Mouse (Mus musculus): ENCODE measurements around the gene Keap1. TPM values are rescaled to one million over a fixed set of nuclear protein-coding genes. Genes with fewer than 3 reads are reported as not detected.

The Keap1 gene
- polyA plus RNA-seq (2012; rRNA removed) = 42.7 and 45.6 TPM in 2 replicates

DNA sequence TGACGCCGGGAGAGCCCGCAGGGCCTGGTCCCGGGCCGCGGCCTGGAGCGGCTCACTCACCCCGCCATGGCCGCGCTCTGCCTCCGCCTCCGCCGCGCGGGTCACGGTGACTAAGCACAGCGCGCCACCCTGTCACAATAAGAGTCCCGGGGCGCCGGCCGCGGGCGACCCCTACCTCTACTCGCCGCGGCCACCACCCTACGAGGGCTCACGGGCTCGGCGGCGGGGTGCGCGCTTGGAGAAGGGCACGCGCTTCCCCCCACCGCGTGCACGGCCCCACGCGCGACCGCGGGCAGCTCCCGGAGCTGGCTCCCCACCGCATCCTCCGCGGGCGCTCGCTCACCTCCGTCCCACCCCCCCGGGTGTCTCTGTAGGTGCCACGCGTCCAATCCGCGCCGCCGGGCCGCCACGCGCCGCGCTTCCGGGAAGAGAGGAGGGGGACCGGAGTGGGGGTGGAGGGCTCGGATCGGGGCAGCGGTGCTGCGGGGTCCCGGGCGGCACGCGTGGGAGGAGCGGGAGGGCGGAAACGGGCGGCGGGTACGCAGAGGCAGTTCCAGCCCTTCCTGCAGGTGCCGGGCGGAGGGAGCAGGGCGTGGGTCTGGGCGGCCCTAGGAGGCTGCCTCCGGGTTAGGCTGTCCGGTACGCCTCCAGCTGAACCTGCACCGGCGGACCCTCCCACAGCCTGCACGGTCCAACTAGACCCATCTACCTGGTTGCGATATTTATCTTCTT is at the start of gene Keap1:
Keap1 (minus strand) TSS at position 629 of the 732 bp plus-strand sequence.

DNA sequence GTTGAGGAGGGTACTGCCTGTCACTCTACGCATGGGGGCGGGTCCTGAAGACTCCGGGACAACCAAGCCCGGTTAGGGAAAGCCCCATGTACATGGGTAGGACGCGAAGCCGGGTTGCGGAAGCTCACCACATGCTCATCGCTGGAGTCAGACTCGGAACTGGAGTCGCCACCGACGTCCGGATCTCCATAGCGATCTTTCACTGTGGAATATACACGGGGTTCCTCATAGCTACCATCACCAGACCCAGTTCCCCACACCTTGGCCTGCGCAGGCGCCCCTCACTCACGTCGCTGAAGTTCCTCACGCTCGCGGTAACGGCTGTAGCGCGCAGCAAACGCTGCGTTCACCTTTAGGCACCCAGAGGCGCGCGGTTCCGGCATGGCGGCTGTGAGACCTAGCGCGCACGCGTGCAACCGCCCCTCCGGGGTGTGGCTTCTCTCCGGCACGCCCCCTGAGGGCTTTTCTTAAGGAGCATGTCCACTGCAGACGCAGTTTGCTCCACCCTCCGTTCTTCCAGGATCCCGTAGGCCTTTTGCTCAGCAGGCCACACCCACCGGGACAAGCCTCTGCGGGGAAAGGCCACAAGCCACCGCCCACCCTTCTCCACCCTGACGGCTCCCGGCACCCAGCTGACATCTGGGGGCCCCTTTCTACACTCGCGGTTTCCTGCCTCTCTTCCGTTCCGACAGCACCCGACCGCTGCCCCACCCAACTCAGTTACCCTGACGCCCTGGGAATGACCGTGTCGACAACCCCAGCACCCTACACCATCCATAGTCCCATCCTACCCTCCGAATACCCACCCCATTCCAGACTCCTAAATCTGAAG is 48.6 kb upstream of the Keap1 start, which contains the start of gene Kri1:
Kri1 (minus strand) TSS at position 399 of the 832 bp plus-strand sequence.

DNA sequence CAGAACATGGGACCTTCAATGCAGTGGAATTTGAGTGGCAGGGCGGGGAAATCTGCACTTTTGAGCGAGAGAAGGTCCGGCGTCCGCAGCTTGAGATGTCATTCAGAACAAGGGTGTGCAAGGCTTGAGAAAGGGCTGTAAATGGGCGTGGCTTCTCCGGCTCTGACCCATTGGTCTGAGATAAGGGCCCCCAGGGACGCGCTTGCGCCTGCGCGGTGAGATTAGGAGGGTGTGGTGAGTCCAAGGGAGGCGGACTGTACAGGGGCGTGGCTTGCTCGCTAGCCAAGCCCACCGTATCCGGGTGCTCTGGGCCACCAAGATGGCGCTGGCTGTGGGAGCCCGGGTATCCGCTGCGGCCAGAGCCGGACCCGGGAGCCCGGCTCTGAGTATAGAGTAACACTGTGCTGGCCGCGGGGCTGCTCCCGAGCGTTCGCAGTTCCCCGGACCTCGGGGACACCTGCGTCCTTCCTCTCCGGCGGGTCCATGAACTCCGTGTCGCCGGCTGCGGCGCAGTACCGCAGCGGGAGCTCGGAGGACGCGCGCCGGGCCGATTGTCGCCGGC is 25.9 kb upstream of the Keap1 start, which contains the start of gene Atg4d:
Atg4d (plus strand) TSS at position 294 of the 562 bp plus-strand sequence.

GRCm38 (mm10) chr9:21248326-21248725 is 9.2 kb upstream of the Keap1 start, which contains the start of gene S1pr5:
Gene S1pr5 (minus strand): TSS chr9:21248443.

Other genes with a start within 250 kb of the Keap1 start
- 78.1 and 87.6 TPM in 2 replicates for gene Mrpl4, start 236.6 kb downstream of the Keap1 start, polyA plus RNA-seq (2012; rRNA removed)
- 4.3 and 8.5 TPM in 2 replicates for gene Icam1, start 223.4 kb downstream of the Keap1 start, polyA plus RNA-seq (2012; rRNA removed)
- 0.08 TPM in 1 of 2 replicates, not detected in the other for gene Icam4, start 210.0 kb downstream of the Keap1 start, polyA plus RNA-seq (2012; rRNA removed)
- 0.88 and 1.0 TPM in 2 replicates for gene Icam5, start 207.3 kb downstream of the Keap1 start, polyA plus RNA-seq (2012; rRNA removed)
- 0.61 TPM in 2 replicates for gene Zglp1, start 172.3 kb downstream of the Keap1 start, polyA plus RNA-seq (2012; rRNA removed)
- 3.4 and 3.6 TPM in 2 replicates for gene Gm49373, start 166.3 kb downstream of the Keap1 start, polyA plus RNA-seq (2012; rRNA removed)
- 68.5 and 74.1 TPM in 2 replicates for gene Fdx1l, start 165.7 kb downstream of the Keap1 start, polyA plus RNA-seq (2012; rRNA removed)
- gene Gm38431, start 147.4 kb downstream of the Keap1 start, polyA plus RNA-seq (2012; rRNA removed) = 4.3 and 5.0 TPM in 2 replicates
- gene Raver1, start 147.4 kb downstream of the Keap1 start, polyA plus RNA-seq (2012; rRNA removed) = 67.1 and 69.6 TPM in 2 replicates
- gene Tyk2, start 108.1 kb downstream of the Keap1 start, polyA plus RNA-seq (2012; rRNA removed) = 16.9 and 18.7 TPM in 2 replicates
- 204 and 216 TPM in 2 replicates for gene Cdc37, start 89.4 kb downstream of the Keap1 start, polyA plus RNA-seq (2012; rRNA removed)
- 14.5 and 14.7 TPM in 2 replicates for gene Pde4a, start 73.6 kb downstream of the Keap1 start, polyA plus RNA-seq (2012; rRNA removed)
- 1.8 and 2.4 TPM in 2 replicates for gene S1pr5, start 9.1 kb upstream of the Keap1 start, polyA plus RNA-seq (2012; rRNA removed)
- 33.9 and 37.7 TPM in 2 replicates for gene Atg4d, start 25.9 kb upstream of the Keap1 start, polyA plus RNA-seq (2012; rRNA removed)
- gene Kri1, start 48.6 kb upstream of the Keap1 start, polyA plus RNA-seq (2012; rRNA removed) = 44.7 and 45.6 TPM in 2 replicates
- 70.2 and 80.6 TPM in 2 replicates for gene Cdkn2d, start 52.0 kb upstream of the Keap1 start, polyA plus RNA-seq (2012; rRNA removed)
- 1.2 and 5.0 TPM in 2 replicates for gene Ap1m2, start 73.0 kb upstream of the Keap1 start, polyA plus RNA-seq (2012; rRNA removed)
- gene Slc44a2, start 81.3 kb upstream of the Keap1 start, polyA plus RNA-seq (2012; rRNA removed) = 83.1 and 95.6 TPM in 2 replicates
- gene Ilf3, start 128.5 kb upstream of the Keap1 start, polyA plus RNA-seq (2012; rRNA removed) = 212 and 226 TPM in 2 replicates
- gene Qtrt1, start 172.5 kb upstream of the Keap1 start, polyA plus RNA-seq (2012; rRNA removed) = 89.1 and 94.3 TPM in 2 replicates
- gene Dnm2, start 185.5 kb upstream of the Keap1 start, polyA plus RNA-seq (2012; rRNA removed) = 83.4 and 86.2 TPM in 2 replicates

All from central nervous system, embryonic 14 days (tissue).